Mouse (Mus musculus): Measurements from ENCODE around the gene Prpf38a.

- TF ChIP-seq CTCF (IDR thresholded peaks at IDR 0.05; ENCODE audit: extremely low read depth, insufficient read length, insufficient replicate concordance, low read depth, low read length): no peak
- no peak for TF ChIP-seq POLR2A (IDR thresholded peaks at IDR 0.05; ENCODE audit: low read depth, low read length)
These were observed 14.2 kb upstream of the Prpf38a start for GRCm38 (mm10) chr4:108593376-108593775.

All from small intestine, adult 2 months (tissue).